Mouse (Mus musculus): ENCODE data around the gene Hoxd11. TPM values are rescaled to one million over a fixed set of nuclear protein-coding genes. Genes with fewer than 3 reads are reported as not detected.

Hoxd11 gene
- polyA plus RNA-seq, 1 experiment: 2.8 TPM

GRCm38 (mm10) chr2:74714156-74714789 is 34.9 kb downstream of the Hoxd11 start:
- H3K4me3 ChIP-seq (ENCODE audit: insufficient read depth, low read length): no peak overlapping the region
- TF ChIP-seq CTCF (IDR thresholded peaks at IDR 0.05; ENCODE audit: borderline replicate concordance, insufficient read depth, low read length) (no peak), POLR2A (IDR thresholded peaks at IDR 0.05; ENCODE audit: low read depth, low read length) (no peak)
- H3K4me1 ChIP-seq (ENCODE audit: control insufficient read depth, insufficient read depth, low read length): no peaks in the 10 kb centered on the region
- H3K27ac ChIP-seq (ENCODE audit: insufficient read depth, low read length): peak overlapping the region; percentile 72

GRCm38 (mm10) chr2:74714881-74715280 is 35.5 kb downstream of the Hoxd11 start:
- H3K4me1 ChIP-seq (ENCODE audit: control insufficient read depth, insufficient read depth, low read length): no peaks in the 10 kb centered on the region
- TF ChIP-seq CTCF (IDR thresholded peaks at IDR 0.05; ENCODE audit: borderline replicate concordance, insufficient read depth, low read length) (no peak), POLR2A (IDR thresholded peaks at IDR 0.05; ENCODE audit: low read depth, low read length) (peak; percentile 62)
- peak overlapping the region; percentile 72 for H3K27ac ChIP-seq (ENCODE audit: insufficient read depth, low read length)
- no peak overlapping the region for H3K4me3 ChIP-seq (ENCODE audit: insufficient read depth, low read length)

- peak; percentile 39; the same call in 1 of the 2 replicates for TF ChIP-seq POLR2A (IDR thresholded peaks at IDR 0.05; ENCODE audit: low read depth, low read length)
- peak; percentile 86 for TF ChIP-seq CTCF (IDR thresholded peaks at IDR 0.05; ENCODE audit: borderline replicate concordance, insufficient read depth, low read length)
- H3K4me1 ChIP-seq (ENCODE audit: control insufficient read depth, insufficient read depth, low read length): no peaks in the 10 kb centered on the region
- no peak overlapping the region for H3K4me3 ChIP-seq (ENCODE audit: insufficient read depth, low read length)
- peak overlapping the region; percentile 8; the same call in 1 of the 2 replicates for H3K27ac ChIP-seq (ENCODE audit: insufficient read depth, low read length)
Observed at GRCm38 (mm10) chr2:74715504-74716241, 36.3 kb downstream of the Hoxd11 start.

GRCm38 (mm10) chr2:74720384-74720783 is 41.0 kb downstream of the Hoxd11 start:
- Histone ChIP-seq H3K4me1 (ENCODE audit: control insufficient read depth, insufficient read depth, low read length) (no peaks in the 10 kb centered on the region), H3K27ac (ENCODE audit: insufficient read depth, low read length) (no peak overlapping the region), H3K4me3 (ENCODE audit: insufficient read depth, low read length) (no peak overlapping the region)
- no peak for TF ChIP-seq POLR2A (IDR thresholded peaks at IDR 0.05; ENCODE audit: low read depth, low read length)
- TF ChIP-seq CTCF (IDR thresholded peaks at IDR 0.05; ENCODE audit: borderline replicate concordance, insufficient read depth, low read length): no peak

DNA sequence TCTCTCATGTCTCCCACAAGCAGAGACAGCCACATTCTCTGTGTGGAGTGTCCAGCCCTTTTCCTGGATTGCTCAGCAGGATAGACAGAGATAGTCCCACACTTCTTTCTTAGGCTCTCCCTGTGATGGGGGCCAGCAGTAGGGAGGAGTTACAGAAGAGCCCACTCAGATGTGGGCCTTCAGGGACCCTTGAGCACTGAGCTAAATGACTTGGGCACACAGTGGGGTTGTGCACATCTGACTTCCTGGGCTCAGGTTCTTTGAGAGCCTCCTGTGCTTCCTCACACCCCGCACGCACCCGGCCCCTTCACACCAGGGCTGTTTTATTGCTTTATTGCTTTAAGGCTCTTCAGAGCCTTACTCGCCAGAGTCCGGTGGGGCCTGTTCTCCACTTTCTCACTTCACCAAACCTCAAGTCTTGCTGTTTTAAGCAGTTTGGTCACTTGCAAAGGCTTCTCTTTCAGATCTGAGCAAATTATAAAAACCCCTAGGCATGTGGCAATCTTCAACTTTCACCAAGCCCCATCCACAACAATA is 41.7 kb downstream of the Hoxd11 start:
- no peak overlapping the region for H3K27ac ChIP-seq (ENCODE audit: insufficient read depth, low read length)
- no peak for TF ChIP-seq CTCF (IDR thresholded peaks at IDR 0.05; ENCODE audit: borderline replicate concordance, insufficient read depth, low read length)
- TF ChIP-seq POLR2A (IDR thresholded peaks at IDR 0.05; ENCODE audit: low read depth, low read length): no peak
- H3K4me3 ChIP-seq (ENCODE audit: insufficient read depth, low read length): no peak overlapping the region
- no peaks in the 10 kb centered on the region for H3K4me1 ChIP-seq (ENCODE audit: control insufficient read depth, insufficient read depth, low read length)

GRCm38 (mm10) chr2:74721882-74722281 is 42.5 kb downstream of the Hoxd11 start:
- Histone ChIP-seq H3K4me3 (ENCODE audit: insufficient read depth, low read length) (no peak overlapping the region), H3K4me1 (ENCODE audit: control insufficient read depth, insufficient read depth, low read length) (no peaks in the 10 kb centered on the region), H3K27ac (ENCODE audit: insufficient read depth, low read length) (no peak overlapping the region)
- TF ChIP-seq POLR2A (IDR thresholded peaks at IDR 0.05; ENCODE audit: low read depth, low read length): no peak
- no peak for TF ChIP-seq CTCF (IDR thresholded peaks at IDR 0.05; ENCODE audit: borderline replicate concordance, insufficient read depth, low read length)

- no peak for TF ChIP-seq POLR2A (IDR thresholded peaks at IDR 0.05; ENCODE audit: low read depth, low read length)
- TF ChIP-seq CTCF (IDR thresholded peaks at IDR 0.05; ENCODE audit: borderline replicate concordance, insufficient read depth, low read length): no peak
- Histone ChIP-seq H3K27ac (ENCODE audit: insufficient read depth, low read length) (no peak overlapping the region), H3K4me1 (ENCODE audit: control insufficient read depth, insufficient read depth, low read length) (no peaks in the 10 kb centered on the region), H3K4me3 (ENCODE audit: insufficient read depth, low read length) (no peak overlapping the region)
Observed at GRCm38 (mm10) chr2:74722949-74723348, 43.6 kb downstream of the Hoxd11 start.

DNA sequence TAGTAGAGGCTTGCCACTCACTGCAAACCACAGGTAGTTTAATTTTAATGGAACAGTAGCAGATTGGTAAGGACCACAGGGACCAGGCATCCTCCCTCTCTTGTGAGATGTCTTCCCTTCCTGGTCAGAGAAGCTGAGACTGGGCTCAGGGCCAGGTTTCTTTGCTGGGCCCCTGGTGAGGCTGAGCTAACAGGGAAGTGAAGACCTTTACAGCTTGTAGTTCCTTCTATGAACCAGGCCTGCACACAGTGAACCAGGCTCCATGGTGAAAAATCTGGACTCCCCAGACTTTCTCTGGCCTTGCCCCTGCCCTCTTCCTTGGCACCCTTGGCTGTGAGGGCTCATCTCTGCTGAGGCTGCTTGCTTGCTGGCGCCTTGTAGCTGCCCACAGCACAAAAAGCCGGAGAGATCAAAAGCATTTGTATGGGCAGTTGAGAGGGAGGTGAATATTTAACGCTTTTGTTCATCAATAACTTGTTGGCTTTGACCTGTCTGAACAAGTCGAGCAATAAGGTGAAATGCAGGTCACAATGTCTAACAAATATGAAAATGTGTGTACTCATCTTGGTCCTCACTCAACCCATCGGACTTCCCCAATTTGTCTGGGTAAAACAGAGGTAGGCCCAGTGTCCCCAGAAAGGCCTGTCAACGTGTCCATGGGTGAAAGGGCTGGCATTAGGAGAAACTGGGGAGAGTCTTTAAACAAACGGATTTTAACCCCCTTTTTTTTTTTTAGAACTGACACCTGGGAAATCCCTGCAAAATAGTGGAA is 45.1 kb downstream of the Hoxd11 start:
- Histone ChIP-seq H3K27ac (ENCODE audit: insufficient read depth, low read length) (no peak overlapping the region), H3K4me1 (ENCODE audit: control insufficient read depth, insufficient read depth, low read length) (no peaks in the 10 kb centered on the region), H3K4me3 (ENCODE audit: insufficient read depth, low read length) (no peak overlapping the region)
- no peak for TF ChIP-seq POLR2A (IDR thresholded peaks at IDR 0.05; ENCODE audit: low read depth, low read length)
- no peak for TF ChIP-seq CTCF (IDR thresholded peaks at IDR 0.05; ENCODE audit: borderline replicate concordance, insufficient read depth, low read length)

DNA sequence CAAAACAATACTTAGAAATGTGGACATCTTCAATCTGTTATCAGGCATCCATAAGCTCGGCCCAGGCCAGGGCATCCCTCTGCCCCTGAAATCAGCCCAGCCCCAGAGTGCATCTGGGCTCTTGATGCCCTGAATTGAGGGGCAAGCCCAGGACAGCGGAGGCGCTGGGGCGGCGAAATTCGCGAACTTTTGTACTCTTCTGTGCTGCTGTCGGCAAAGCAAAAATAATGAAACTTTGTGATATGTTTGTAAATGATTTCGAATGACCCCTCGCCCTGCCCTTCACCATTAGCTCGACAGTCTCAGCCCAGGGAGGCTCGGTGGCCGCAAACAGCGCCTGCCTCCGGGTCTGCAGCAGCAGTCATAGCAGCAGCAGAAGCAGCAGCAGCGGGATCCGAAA is 45.8 kb downstream of the Hoxd11 start:
- no peaks in the 10 kb centered on the region for H3K4me1 ChIP-seq (ENCODE audit: control insufficient read depth, insufficient read depth, low read length)
- no peak overlapping the region for H3K4me3 ChIP-seq (ENCODE audit: insufficient read depth, low read length)
- TF ChIP-seq CTCF (IDR thresholded peaks at IDR 0.05; ENCODE audit: borderline replicate concordance, insufficient read depth, low read length) (no peak), POLR2A (IDR thresholded peaks at IDR 0.05; ENCODE audit: low read depth, low read length) (no peak)
- H3K27ac ChIP-seq (ENCODE audit: insufficient read depth, low read length): no peak overlapping the region
